Mouse (Mus musculus) small intestine, adult 2 months (tissue): ENCODE measurements at regions not wholly inside any gene's neighbourhood (a gene's known extent, or its start where the extent isn't known, plus 50 kb on each side); places are given as distances from the start of the nearest gene placed in this dataset.

Source experiments
- H3K27ac ChIP-seq: fragments of 200-500 bp; 2 replicates; pipeline ENCODE4 v1.5.1; 2012; ENCODE audit warnings: low read depth, low read length, control low read depth, inconsistent platforms; ENCODE audit not compliant: insufficient read depth
- H3K27me3 ChIP-seq: fragments of 200-500 bp; 2 replicates; pipeline ENCODE4 v1.6.1; 2012; ENCODE audit warnings: mild to moderate bottlenecking, moderate library complexity, low read length, inconsistent platforms; ENCODE audit not compliant: control insufficient read depth, insufficient read depth
- H3K36me3 ChIP-seq: fragments of 200-500 bp; 2 replicates; pipeline ENCODE4 v1.6.1; 2012; ENCODE audit warnings: mild to moderate bottlenecking, low read length, control low read depth, inconsistent platforms; ENCODE audit not compliant: control insufficient read depth, insufficient read depth
- H3K4me1 ChIP-seq: fragments of 200-500 bp; 2 replicates; pipeline ENCODE4 v1.6.1; 2012; ENCODE audit warnings: low read length, inconsistent platforms, mixed read lengths; ENCODE audit not compliant: control insufficient read depth, insufficient read depth, insufficient read length
- H3K4me3 ChIP-seq: fragments of 200-500 bp; 2 replicates; pipeline ENCODE4 v1.5.1; 2012; ENCODE audit warnings: low read depth, mild to moderate bottlenecking, control low read depth, inconsistent platforms, low read length, moderate library complexity
- CTCF ChIP-seq: fragments of 200-500 bp; IDR thresholded peaks from 2 replicates; pipeline ENCODE4 v1.5.1; 2012; ENCODE audit warnings: low read depth, mild to moderate bottlenecking, control low read depth, inconsistent platforms, low read length, moderate library complexity, mixed read lengths; ENCODE audit not compliant: insufficient replicate concordance, insufficient read length; ENCODE audit errors: extremely low read depth
- POLR2A ChIP-seq: fragments of 200-500 bp; IDR thresholded peaks from 2 replicates; pipeline ENCODE4 v1.6.1; 2012; ENCODE audit warnings: low read depth, mild to moderate bottlenecking, control low read depth, inconsistent platforms, low read length, moderate library complexity
- WGBS: fragments of 180-500 bp; shearing (Covaris S2); methylation state at CpG from one replicate; pipeline ENCODE4 v1.1.7; 2018; 5-methylcytosine and 5-hydroxymethylcytosine counted together

DNA sequence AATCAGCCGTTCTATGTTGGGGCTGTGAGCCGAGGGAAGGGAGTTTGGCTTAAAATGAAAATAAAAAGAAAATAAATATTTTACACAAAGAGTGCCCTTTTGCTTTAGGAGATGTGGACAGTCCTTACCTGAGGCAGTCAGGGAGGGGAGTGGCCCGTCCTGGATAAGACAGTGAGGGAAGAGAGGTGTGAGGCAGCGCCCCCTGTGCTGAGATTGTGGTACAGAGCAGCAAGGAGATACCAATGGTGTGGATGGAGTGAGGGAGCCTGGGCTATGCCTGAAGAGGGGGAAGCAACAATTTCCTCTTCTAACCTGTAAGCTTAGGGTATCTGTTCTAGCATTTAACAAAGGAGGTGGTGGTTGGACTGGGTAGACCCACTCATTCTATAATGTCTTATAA, 134.5 kb downstream of the Zfp281 start:
- no peak for TF ChIP-seq CTCF
- TF ChIP-seq POLR2A = no peak
- Histone ChIP-seq H3K27ac (no peak overlapping the region), H3K27me3 (no peaks in the 10 kb centered on the region), H3K4me3 (no peak overlapping the region), H3K36me3 (no peaks in the 10 kb centered on the region), H3K4me1 (no peaks in the 10 kb centered on the region)
- 74% methylated on average over 4 of the region's 4 CpGs for WGBS

DNA sequence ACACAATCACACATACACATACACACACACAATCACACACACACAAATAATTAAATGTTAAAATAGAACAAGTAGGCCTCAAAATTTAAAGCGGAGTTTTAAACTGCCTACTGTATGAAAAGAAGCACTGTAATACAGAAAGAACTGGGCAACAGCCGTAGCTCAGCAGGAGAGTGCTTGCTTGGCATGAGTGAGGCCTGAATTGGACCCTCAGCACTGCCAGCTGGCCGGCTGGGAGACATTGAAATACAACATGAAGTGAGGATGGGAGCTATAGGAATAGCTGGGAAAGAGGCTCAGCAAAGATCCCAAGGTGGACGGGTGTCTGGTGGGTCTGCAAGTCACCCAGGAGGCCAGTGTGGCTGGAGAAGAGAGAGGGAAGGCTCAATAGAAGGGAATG, 136.8 kb downstream of the Zfp281 start:
- Histone ChIP-seq H3K36me3 (no peaks in the 10 kb centered on the region), H3K4me1 (no peaks in the 10 kb centered on the region), H3K4me3 (no peak overlapping the region), H3K27ac (no peak overlapping the region), H3K27me3 (no peaks in the 10 kb centered on the region)
- no peak for TF ChIP-seq POLR2A
- 87% methylated on average over 4 of the region's 4 CpGs for WGBS

DNA sequence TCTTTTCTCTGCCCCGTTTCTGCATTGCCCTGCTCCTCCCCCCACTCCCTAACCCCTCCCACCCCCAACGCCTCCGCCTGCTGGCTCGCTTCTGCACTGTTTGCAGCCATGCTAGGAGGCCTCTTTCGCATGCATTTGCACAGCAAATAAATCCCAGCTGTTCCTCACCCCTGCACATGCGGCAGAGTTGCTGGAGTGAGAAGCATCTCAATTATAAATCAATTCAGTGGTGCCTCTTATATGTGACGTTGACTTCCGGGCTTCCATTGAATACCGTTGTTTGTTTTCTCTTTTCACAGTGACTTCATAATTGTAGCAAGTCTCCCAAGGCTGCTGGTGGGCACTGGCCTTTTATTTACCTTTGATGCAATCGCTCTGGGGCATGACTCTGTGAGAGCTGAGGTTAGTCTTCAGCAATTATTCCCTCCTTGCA, 144.3 kb downstream of the Zfp281 start:
- H3K27me3 ChIP-seq = no peaks in the 10 kb centered on the region
- no peaks in the 10 kb centered on the region for H3K36me3 ChIP-seq
- TF ChIP-seq CTCF (no peak), POLR2A (no peak)
- H3K27ac ChIP-seq = no peak overlapping the region
- no peaks in the 10 kb centered on the region; the same call in 1 of the 2 replicates for H3K4me1 ChIP-seq
- H3K4me3 ChIP-seq = no peak overlapping the region
- 5% methylated on average over 10 of the region's 10 CpGs for WGBS

DNA sequence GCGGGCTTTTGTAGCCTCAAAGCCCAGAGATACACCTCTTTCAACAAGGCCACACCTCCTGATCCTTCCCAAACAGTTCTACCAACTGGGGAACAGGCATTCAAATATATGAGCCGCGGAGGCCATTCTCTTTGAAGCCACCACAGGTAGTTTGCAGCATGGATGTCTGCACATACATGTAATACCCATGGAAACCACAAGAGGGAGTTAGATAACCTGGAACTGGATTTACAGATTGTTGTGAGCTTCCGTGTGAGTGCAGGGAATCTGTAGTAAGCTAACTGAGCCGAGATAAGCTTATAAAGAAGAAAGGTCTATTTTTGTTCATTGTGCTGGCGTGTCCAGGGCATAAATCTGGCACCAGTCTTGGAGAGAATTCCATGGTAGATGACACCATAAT, 149.0 kb downstream of the Zfp281 start:
- no peak overlapping the region for H3K27ac ChIP-seq
- TF ChIP-seq CTCF (no peak; the same call in 1 of the 2 replicates), POLR2A (no peak)
- H3K4me3 ChIP-seq = no peak overlapping the region
- H3K27me3 ChIP-seq = no peaks in the 10 kb centered on the region
- H3K4me1 ChIP-seq = no peaks in the 10 kb centered on the region; the same call in 1 of the 2 replicates
- no peaks in the 10 kb centered on the region for H3K36me3 ChIP-seq
- WGBS = 93% methylated on average over 6 of the region's 6 CpGs

DNA sequence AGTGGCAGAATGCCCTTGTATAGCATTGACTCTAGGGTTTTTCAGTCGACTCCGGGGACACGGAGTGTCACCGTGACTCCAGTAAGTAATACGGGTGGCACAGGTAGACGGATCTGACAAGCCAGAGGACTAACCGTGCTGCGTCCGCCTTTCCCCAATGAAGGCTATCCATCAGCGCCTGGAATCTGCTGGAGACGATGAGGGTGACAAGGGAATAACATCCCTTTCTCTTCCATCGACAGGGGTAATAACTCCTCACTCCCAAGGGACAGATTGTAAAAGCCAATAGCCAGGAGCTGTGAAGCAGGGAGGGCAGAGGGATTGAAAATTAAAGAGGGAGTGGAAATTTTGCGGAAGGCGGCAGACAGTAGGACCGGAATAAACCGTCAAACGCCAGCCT, 151.5 kb downstream of the Zfp281 start:
- TF ChIP-seq POLR2A = no peak
- TF ChIP-seq CTCF = no peak
- H3K4me1 ChIP-seq = no peaks in the 10 kb centered on the region
- no peaks in the 10 kb centered on the region for H3K36me3 ChIP-seq
- no peak overlapping the region for H3K4me3 ChIP-seq
- 85% methylated on average over 17 of the region's 17 CpGs for WGBS
- H3K27ac ChIP-seq = no peak overlapping the region
- H3K27me3 ChIP-seq = no peaks in the 10 kb centered on the region

DNA sequence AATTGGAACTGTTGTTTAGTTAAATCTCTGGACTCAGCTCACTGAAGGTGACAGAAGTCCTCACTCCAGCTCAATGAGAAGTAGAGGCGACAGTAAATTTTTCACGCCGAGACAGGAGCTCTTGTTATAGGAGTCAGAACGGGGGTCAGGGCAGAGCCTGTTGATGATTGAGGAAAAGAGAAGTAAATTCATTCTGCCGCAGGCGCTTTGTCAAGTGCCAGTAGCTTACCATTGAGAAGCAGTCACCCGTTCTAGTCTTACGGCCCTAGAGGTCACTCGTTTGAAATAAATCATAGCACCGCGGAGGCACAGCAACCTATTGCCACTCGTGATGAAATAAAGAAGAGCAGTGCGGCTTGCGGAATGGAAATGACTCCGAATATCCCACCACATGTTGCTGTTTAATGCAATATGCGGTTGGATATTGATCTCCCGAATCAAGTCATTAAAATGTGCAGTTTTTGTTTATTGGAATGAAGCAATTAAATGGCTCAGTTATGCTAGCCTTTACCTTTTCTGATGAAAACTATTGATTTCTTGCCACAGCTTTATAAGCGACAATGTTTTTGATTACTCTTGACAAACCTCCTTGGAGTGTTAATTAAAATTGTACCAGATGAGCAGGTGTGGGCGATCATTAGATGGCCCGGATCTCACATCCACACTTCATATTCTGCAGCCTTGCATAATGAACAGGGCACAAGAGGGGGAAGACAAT, 152.7 kb downstream of the Zfp281 start:
- Histone ChIP-seq H3K27me3 (no peaks in the 10 kb centered on the region), H3K4me1 (no peaks in the 10 kb centered on the region), H3K36me3 (no peaks in the 10 kb centered on the region), H3K27ac (no peak overlapping the region), H3K4me3 (no peak overlapping the region)
- 81% methylated on average over 20 of the region's 20 CpGs for WGBS
- no peak for TF ChIP-seq POLR2A
- TF ChIP-seq CTCF = no peak

DNA sequence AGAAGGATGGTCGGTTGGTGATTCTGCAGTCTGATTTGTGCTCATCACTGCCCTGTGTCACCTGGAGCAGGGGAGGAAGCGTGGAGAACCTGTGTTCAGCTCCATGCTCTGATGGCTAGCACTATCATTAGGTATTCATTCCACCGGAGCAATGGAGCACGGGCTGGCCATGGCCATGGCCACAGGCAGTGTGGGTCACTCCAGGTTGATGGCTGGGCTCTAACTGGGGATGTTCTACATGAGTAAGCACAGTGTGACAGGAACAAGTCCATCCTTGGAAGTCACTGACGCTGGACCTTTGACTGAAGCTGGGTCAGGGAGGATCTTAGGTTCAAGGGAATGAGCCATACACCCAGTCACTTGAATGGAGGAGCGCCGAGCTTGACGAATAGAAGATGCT, 154.7 kb downstream of the Zfp281 start:
- H3K4me3 ChIP-seq = no peak overlapping the region
- no peaks in the 10 kb centered on the region for H3K27me3 ChIP-seq
- no peaks in the 10 kb centered on the region for H3K36me3 ChIP-seq
- H3K27ac ChIP-seq = no peak overlapping the region
- TF ChIP-seq CTCF (no peak), POLR2A (no peak)
- no peaks in the 10 kb centered on the region for H3K4me1 ChIP-seq
- 89% methylated on average over 8 of the region's 8 CpGs for WGBS
